Mouse (Mus musculus) T-helper 1 cell (primary cell): ENCODE data around the gene Ube2t.

ENCODE experiments used
- in situ Hi-C: fragments of 300-600 bp; cut with MboI, MseI; formaldehyde crosslinking; loops from one replicate; pipeline ENCODE4 v1.15.1; 2025; ENCODE audit warnings: high pct_unique_total_duplicates

Gene Ube2t

DNA sequence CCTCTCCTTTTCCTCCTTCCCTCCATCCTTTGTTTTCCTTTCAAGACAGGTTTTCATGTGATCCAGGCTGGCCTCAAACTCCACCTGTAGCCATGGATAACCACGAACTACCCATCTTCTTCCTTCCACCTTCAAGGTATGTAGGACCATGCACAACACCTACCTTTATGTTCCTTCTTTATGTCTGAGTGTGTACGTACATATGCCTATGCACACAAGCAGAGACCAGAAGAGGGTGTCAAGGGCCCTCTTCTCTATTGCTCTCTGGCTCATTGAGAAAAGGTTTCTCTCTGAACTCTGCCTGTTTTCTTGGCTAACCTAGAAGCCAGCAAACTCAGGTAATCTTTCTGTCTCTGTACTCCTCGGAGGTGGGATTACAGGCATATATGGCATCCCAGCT, 32.4 kb downstream of the Ube2t start:
- in situ Hi-C loops = no loop called here

- in situ Hi-C loops = no loop called here
Measured at GRCm38 (mm10) chr1:134995437-134995836, 33.1 kb downstream of the Ube2t start.

GRCm38 (mm10) chr1:134995954-134996353, 33.6 kb downstream of the Ube2t start:
- in situ Hi-C loops = no loop called here

DNA sequence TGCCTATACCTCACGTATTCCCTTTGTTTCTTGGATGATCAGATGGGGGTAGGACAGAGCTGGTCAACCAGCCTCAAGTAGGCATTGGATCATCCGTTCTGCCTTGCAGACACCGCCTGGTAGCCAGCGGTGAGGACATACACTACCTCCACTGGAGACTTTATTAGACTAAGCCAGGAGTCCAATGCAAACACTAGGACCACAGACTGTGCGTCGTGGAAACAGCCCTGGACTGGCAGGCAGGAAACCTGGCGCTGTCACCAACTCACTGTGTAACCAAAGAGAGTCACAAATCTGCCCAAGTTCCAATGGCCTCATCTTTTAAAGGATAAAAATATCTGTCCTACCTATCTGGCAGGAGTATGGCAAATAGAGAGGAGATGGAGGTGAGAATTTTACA, 34.1 kb downstream of the Ube2t start:
- in situ Hi-C loops = no loop called here

DNA sequence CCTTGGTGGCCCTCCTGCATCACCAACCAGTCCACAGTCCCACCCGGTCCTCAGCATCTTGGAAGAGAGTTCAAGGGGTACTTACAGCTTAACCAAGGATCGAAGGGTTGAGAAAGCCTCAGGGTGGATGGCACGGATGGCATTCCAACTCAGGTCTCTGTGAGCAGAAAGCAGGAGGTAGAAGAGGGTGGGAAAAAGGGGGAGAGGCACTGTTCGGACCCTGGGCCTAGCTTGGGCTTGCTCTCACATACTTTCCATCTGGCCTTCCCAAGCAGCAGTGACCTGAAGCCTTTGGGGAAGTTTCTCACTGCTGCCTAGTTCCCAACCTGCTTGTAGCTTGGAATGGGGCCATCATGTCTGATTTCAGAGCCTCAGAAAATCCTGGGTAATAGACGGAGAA, 35.2 kb downstream of the Ube2t start:
- in situ Hi-C loops = no loop called here

DNA sequence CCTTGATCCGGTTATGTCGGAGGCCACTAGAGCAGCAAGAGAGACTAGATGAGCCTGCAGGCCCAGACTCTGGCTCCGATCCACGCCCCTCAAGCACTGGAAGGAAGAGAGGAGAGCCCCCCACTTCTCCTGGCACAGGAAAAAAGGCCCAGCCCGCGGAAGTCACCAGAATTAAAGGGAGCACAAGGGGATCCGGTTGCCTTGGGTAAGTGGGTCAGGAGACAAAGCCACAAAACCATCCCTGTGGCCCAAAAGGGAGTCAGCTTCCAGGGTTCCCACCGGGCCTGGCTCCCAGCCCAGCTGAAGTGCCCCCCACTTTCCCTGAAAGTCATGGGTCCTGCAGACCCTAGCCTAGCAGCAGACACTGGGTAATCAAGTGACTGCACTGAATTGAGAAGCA, 35.9 kb downstream of the Ube2t start:
- in situ Hi-C loops = no loop called here

GRCm38 (mm10) chr1:135000527-135000926, 38.2 kb downstream of the Ube2t start:
- in situ Hi-C loops = no loop called here

GRCm38 (mm10) chr1:135003346-135003745, 41.0 kb downstream of the Ube2t start:
- in situ Hi-C loops = no loop called here

GRCm38 (mm10) chr1:135005696-135006095, 43.3 kb downstream of the Ube2t start:
- in situ Hi-C loops = no loop called here

- in situ Hi-C loops = no loop called here
Measured at GRCm38 (mm10) chr1:135009833-135010232, 47.5 kb downstream of the Ube2t start.

- in situ Hi-C loops = no loop called here
Measured at GRCm38 (mm10) chr1:135011912-135012311, 49.5 kb downstream of the Ube2t start.

DNA sequence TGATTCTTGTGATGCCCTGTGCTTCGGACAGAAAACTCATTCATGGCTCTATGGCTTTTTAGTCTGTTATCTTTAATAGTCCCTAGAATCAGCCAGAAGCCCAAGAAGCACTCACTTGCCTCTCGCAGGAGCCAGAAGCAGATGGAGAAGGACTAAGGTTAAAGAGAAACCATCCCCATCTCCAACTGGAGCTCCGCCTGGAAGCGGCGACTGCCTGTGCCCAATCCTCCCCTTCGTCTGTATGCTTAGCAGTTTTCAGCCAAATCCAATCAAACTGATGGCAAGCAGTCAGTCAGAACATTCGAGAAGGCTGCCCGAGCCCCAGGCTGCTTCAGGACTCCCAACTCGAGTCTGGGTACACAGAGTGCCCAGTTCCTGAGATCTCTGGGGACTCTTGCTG, 50.1 kb downstream of the Ube2t start:
- in situ Hi-C loops = no loop called here

DNA sequence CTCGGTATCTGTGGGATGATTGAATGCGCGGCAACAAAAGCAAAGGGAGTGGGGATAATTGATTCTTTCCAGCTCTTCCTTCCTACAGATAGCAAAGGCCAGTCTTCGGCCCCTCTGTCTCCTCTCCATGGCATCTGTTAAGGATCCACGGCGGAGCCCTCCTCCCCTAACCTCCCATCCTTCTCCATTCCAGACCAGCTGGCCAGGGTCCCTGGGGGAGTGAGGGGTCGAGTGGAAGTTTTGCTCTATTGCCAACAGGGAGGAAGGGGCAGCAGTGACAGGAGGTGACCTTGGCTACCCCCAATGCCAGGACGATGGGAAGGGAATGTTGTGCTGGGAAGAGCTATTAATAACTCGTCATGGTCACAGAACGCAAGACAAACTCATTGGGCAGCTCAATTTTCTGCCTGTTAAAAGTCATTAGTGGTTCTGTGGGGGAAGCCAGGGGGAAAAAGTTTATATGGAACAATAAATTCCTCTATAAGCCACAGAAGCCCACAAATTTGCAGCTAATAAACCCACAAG, 52.6 kb downstream of the Ube2t start:
- in situ Hi-C loops = no loop called here

- in situ Hi-C loops = no loop called here
Measured at GRCm38 (mm10) chr1:135016907-135017655, 54.7 kb downstream of the Ube2t start.

GRCm38 (mm10) chr1:135017656-135018015, 55.3 kb downstream of the Ube2t start:
- in situ Hi-C loops = no loop called here

GRCm38 (mm10) chr1:135019087-135019774, 56.9 kb downstream of the Ube2t start:
- in situ Hi-C loops = no loop called here

- in situ Hi-C loops = no loop called here
Measured at GRCm38 (mm10) chr1:135019775-135020167, 57.4 kb downstream of the Ube2t start.

DNA sequence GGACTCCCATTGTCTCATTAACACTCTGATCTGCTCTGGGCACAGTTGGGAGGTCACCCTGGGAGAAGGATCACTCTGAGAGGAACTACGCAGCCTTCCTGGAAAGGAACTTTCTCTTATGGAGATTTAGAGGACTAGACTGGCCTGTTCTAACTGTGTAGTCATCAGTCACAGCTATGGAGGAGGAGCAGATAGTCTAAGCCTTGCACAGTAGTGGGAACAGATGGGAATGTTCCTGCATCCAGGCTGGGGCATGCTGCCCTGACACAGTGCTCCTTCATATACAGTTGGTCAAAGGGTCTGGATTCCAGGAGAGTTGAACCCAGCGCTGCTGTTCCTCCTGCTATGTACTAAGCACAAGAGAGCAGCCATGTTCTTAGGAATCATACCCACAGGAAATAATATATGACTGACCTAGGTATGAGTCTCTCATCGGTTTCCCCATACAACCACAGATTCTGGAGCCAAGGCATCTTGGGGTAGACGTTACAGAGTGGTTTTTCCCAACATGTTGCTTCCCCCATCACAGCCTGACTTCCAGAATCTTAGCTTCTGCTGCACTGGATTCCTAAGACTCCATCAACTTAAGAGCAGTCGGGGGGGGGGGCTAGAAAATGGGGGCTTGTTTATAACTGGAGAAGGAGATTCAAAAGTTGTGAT, 58.0 kb downstream of the Ube2t start:
- in situ Hi-C loops = no loop called here

- in situ Hi-C loops = no loop called here
Measured at GRCm38 (mm10) chr1:135020970-135021369, 58.6 kb downstream of the Ube2t start.

- in situ Hi-C loops = no loop called here
Measured at GRCm38 (mm10) chr1:135021936-135022335, 59.6 kb downstream of the Ube2t start.

DNA sequence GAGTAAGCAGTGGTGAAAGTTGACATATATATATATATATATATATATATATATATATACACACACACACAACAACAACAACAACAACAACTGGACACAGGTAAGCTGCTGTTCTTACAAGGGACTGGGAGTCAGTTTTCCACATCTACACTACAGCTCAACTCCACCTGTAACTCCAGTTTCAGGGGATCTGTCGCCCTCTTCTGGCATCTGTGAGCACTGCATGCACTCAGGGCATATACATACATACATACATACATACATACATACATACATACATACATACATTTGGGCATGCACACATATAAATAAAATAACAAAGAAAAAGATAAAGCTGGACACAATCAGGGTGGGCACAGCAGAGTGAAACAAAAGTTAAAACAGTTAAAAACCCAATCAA, 61.2 kb downstream of the Ube2t start:
- in situ Hi-C loops = no loop called here
